Mouse (Mus musculus): ENCODE data around the gene Rgs19. TPM values are rescaled to one million over a fixed set of nuclear protein-coding genes. Genes with fewer than 3 reads are reported as not detected.

Gene Rgs19
- 127 and 130 TPM in 2 replicates for total RNA-seq (2015; ENCODE audit: low replicate concordance)
- total RNA-seq (2017; ENCODE audit: low replicate concordance): 29.4 and 41.5 TPM in 2 replicates

DNA sequence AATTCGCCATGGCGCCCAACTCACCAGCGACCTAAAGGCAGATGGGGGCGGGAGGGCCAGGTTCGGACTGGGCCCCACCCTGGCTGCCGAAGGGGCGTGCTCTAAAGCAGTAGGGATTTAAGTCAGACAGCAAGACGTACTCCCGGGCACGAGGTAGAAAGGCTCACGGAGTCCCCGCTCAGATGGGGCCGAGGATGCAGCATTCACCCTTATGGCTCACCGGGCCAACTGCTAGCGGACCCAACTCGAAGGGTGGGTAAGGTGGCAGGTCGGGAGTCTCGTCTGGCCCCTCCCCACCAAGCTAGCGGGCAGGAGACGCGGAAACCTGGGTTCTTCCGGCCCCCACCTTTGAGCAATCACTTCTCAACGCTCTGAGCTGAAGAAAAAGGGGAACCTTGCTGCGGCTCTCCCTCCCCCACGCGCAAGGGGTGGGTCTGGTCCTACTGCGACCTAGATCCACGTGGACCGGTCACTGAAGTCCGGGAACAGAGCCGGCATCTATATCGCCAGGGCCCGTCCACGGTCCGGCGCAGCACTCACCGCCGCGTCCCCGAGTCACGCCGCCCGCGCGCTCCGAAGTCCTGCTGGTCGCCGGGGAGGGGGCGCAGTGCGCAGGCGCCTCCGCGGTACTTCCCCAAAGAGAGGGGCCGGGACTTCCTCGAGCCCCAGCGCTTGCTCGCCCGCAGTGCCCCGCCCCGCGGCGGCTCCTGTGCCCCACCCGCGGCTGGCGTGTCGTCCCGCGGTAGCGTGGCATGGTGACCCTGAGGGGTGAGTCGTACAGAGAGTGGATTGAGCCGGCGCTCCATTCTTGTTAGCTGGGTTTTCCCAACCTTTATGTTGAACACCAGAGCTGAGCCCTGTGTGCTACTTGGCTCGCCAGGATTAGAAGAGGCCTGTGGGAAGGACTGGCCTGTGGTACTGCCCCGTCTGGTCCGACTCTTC lies at the start of gene Rgs19:
Gene Rgs19 (minus strand): TSS at position 639 of the 942 bp plus-strand sequence.
- no peak for ATAC-seq (replicated peaks; ENCODE audit: low FRiP score, poor library complexity, severe bottlenecking)

DNA sequence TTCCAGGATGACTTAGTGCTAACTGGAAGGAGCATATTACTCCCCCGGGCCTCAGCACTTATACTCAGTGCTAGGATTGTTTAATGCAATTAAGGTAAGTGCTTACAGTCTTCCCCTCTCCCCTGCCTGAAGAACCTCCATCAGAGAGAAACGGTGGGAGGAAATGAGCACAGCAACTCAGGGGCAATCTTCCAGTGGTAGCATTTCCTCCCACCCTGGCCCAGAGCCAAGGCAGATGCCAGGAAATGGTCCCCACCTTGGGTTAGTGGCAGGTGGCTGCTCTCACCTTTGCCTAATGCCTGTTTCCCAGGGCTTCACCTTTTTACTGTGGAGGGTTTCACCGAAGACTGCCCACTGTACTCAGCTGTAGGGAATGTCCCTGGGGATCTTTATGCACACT lies 36.3 kb upstream of the Rgs19 start:
- no peak for ATAC-seq (replicated peaks; ENCODE audit: low FRiP score, poor library complexity, severe bottlenecking)

- ATAC-seq (replicated peaks; ENCODE audit: low FRiP score, poor library complexity, severe bottlenecking): no peak
These were observed 34.0 kb upstream of the Rgs19 start for GRCm38 (mm10) chr2:181727659-181728262.

GRCm38 (mm10) chr2:181722213-181722612 lies 28.4 kb upstream of the Rgs19 start:
- ATAC-seq (replicated peaks; ENCODE audit: low FRiP score, poor library complexity, severe bottlenecking): no peak

- ATAC-seq (replicated peaks; ENCODE audit: low FRiP score, poor library complexity, severe bottlenecking): no peak
These were observed 27.4 kb upstream of the Rgs19 start for GRCm38 (mm10) chr2:181721200-181721599.

DNA sequence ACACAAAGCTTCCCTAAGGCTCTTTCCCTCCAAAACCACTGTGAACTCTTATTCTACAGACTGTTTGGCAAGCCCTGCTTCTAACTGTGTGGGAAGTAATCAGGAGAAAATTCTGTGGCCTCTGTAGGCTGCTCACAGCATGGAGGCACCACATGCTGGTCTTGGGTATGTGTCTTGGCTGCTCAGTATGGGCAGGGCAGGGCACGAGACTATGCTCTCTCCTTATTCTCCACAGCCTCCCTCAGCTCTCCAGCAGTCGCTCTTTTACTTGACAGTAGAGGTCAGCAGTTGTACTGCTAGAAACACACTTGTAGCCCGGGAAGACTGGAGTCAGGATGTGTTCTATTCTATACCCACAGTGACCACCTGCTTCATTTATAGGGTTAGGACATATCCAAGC lies 26.3 kb upstream of the Rgs19 start:
- ATAC-seq (replicated peaks; ENCODE audit: low FRiP score, poor library complexity, severe bottlenecking): no peak

DNA sequence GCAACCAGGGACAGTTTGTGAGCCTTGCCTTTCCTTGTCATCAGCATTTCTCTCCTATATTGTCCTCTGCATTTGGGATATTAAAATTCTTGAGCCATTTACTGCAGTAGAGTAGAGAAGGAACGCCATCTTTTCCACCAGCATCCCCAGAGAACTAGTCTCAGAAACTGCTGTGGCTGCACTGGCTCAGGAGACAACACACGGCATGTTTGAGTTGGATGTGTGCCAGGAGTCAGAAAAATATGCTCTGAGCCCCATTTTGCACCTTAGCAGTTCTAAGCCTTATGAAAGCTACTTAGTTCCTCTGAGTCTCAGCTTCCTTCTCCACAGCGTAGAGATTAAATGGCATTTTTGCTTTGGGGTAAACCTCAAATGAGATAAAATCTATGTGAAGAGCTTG lies 23.2 kb upstream of the Rgs19 start:
- ATAC-seq (replicated peaks; ENCODE audit: low FRiP score, poor library complexity, severe bottlenecking): no peak

- ATAC-seq (replicated peaks; ENCODE audit: low FRiP score, poor library complexity, severe bottlenecking): no peak
These were observed 21.6 kb upstream of the Rgs19 start for GRCm38 (mm10) chr2:181715382-181715781.

GRCm38 (mm10) chr2:181714903-181715326 lies 21.1 kb upstream of the Rgs19 start, which contains the start of gene Oprl1:
Gene Oprl1 (plus strand): TSS chr2:181715016.
- ATAC-seq (replicated peaks; ENCODE audit: low FRiP score, poor library complexity, severe bottlenecking): no peak

- ATAC-seq (replicated peaks; ENCODE audit: low FRiP score, poor library complexity, severe bottlenecking): no peak
These were observed 20.0 kb upstream of the Rgs19 start for GRCm38 (mm10) chr2:181713749-181714148.

GRCm38 (mm10) chr2:181706668-181707067 lies 12.9 kb upstream of the Rgs19 start:
- ATAC-seq (replicated peaks; ENCODE audit: low FRiP score, poor library complexity, severe bottlenecking): no peak

DNA sequence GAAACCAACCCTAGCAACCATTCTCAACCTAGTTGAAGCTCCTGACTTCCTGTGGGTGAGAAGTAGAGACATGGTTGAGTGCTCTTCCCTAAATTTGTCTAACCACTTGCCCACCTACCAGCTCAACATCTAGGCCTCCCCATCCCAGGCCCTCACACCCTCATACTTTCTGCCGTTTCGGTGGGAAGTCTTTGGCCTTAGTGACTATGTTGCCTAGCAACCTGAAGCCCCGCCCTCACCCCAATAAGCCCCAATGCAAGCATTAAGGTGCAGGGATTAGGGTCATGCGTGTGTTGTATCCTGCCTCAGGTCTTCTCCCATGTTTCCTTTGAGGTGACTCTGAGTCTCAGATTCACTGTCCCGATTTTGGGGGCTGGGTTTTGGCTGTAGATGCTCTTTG lies 4.5 kb upstream of the Rgs19 start, which contains the start of gene Lkaaear1:
Gene Lkaaear1 (minus strand): TSS at position 202 of the 400 bp plus-strand sequence.
- ATAC-seq (replicated peaks; ENCODE audit: low FRiP score, poor library complexity, severe bottlenecking): no peak

DNA sequence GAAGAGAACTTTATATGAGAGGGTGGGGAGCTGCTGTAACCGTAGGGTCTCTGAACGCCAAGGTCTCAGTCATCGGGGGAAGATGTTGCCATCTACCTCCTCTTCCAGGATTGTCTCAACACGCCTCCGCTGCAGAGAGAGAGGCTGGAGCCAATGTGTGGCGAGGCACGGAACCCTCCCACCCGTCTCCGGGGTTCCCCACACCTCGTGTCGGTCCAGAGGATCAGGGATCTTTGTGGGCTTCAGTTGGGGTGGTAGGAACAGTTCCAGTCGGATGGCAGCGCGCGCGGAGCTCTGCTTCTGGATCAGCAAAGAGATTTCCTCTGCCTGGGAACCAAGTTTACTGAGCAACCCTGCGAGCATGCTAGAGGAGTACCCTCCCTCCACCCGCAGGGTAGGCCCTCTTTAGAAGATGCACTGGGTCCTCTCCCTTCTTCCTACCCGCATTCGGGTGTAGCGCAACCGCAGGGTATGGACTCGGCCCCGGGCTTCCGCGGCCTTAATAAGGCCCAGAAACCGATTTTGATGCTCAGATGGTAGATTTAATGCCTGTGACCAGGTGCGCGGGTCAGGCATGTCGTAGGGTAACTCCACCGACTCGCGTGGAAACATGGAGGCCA lies 3.1 kb upstream of the Rgs19 start:
- ATAC-seq (replicated peaks; ENCODE audit: low FRiP score, poor library complexity, severe bottlenecking): no peak

DNA sequence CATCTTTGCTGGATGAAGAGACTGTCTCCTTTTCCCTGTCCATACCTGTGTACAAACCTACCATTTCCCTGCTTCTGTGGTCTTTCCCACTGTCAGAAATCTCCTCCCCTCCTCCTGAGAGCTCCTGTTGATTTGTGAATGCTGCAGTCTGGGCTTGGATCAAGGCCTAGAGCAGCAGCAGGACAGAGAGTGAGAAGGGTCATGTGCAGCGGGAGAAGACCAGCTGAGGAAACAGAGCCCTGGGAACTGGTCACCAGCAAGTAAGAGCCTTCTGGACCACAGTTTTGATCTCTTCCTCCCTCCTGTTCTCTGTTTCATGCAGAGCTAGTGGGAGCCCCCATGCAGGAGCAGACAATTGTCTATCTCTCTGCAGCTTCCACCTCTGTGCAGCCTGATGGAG lies 2.0 kb upstream of the Rgs19 start:
- no peak for ATAC-seq (replicated peaks; ENCODE audit: low FRiP score, poor library complexity, severe bottlenecking)

GRCm38 (mm10) chr2:181694581-181694980 lies 804 bp upstream of the Rgs19 start:
- ATAC-seq (replicated peaks; ENCODE audit: low FRiP score, poor library complexity, severe bottlenecking): no peak

- no peak for ATAC-seq (replicated peaks; ENCODE audit: low FRiP score, poor library complexity, severe bottlenecking)
These were observed 1.5 kb downstream of the Rgs19 start for GRCm38 (mm10) chr2:181692304-181692703.

GRCm38 (mm10) chr2:181691571-181691970 lies 2.2 kb downstream of the Rgs19 start:
- ATAC-seq (replicated peaks; ENCODE audit: low FRiP score, poor library complexity, severe bottlenecking): no peak

- ATAC-seq (replicated peaks; ENCODE audit: low FRiP score, poor library complexity, severe bottlenecking): no peak
These were observed 2.7 kb downstream of the Rgs19 start for GRCm38 (mm10) chr2:181691083-181691482.

DNA sequence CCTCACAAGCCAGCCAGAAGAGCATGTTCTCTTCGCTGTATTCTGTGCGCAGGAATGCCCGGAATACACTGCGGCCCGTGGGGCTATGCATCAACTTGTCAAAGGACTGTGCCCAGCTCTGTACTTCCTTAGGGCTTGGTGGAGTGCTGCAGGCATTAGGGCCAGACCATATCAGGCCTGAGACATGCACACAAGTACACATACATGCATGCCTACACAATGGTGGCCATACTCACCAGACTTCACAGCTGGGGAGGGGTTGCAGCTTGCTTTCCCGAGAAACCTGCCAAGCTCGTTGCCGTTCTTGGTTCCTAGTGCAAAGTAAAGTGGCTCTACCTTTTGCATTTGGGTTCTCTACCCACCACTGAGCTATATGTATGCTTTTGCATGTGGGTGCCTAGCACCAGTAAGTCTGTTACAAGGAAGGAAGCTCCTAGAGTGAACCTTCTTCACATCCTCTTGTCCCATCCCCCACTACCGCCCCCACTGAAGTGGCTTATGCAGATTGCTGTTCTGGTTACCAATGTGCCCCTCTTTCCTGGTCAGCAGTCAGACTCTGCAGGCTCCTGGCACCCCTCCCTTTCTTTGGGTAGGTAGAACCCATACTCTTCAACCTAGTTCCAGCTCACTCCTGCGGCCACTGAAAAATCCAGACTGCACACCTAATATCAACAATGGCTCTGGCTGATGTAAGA lies 4.2 kb downstream of the Rgs19 start:
- ATAC-seq (replicated peaks; ENCODE audit: low FRiP score, poor library complexity, severe bottlenecking): no peak

DNA sequence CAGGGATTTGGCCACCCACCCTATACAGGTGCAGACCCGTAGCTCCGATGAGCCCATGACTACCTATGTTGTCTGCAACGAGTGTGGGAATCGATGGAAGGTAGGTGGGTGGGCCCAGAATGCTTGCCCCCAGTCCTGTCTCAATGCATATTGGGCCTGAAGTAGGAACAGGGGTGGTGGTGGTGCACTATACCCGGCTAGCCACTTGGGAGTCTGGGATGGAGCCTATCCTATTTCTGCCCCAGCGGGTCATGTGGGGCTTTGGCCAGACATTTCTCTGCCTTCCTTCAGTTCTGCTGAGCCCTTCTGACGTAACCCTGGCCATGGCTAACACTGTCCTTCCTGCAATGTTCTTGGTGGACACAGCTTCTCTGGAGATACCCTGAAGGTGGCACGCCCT lies 6.2 kb downstream of the Rgs19 start:
- no peak for ATAC-seq (replicated peaks; ENCODE audit: low FRiP score, poor library complexity, severe bottlenecking)
